Mouse (Mus musculus) MEL (cell line): ENCODE measurements at regions not wholly inside any gene's neighbourhood (a gene's known extent, or its start where the extent isn't known, plus 50 kb on each side); places are given as distances from the start of the nearest gene placed in this dataset.
"Not testable (repeated sequence)": the region's sequence is repeated elsewhere in the genome, so short reads cannot be mapped to it uniquely, and the experiment has no call there.

Experiments
- DNase-seq: peaks from one replicate; pipeline ENCODE4 v3.0.0; 2011; ENCODE audit warnings: low read depth, low spot score
- H3K27ac ChIP-seq: 2 replicates; pipeline ENCODE4 v1.5.1; 2012; ENCODE audit warnings: low read depth, mild to moderate bottlenecking, control low read depth, low read length, moderate library complexity; ENCODE audit not compliant: control insufficient read depth
- H3K27me3 ChIP-seq, 2 experiments: fragments of 150-350 bp in 1 of 2; sonication (generic) in 1 of 2; 2 replicates each; pipeline ENCODE4 v1.6.1; 2012; ENCODE audit warnings: low read length in 2 of 2, mild to moderate bottlenecking in 2 of 2, improper control_type of control experiment in 1 of 2, moderate library complexity in 1 of 2; ENCODE audit not compliant: insufficient read depth in 2 of 2, control insufficient read depth in 1 of 2
- H3K36me3 ChIP-seq, 2 experiments: 2 replicates each; pipeline ENCODE4 v1.6.1; 2012 to 2014; ENCODE audit warnings: low read length in 2 of 2, improper control_type of control experiment in 1 of 2, inconsistent platforms in 1 of 2, mild to moderate bottlenecking in 1 of 2; ENCODE audit not compliant: insufficient read depth in 2 of 2, control insufficient read depth in 1 of 2
- H3K4me1 ChIP-seq, 2 experiments: fragments of 150-350 bp in 1 of 2; sonication (generic) in 1 of 2; 2 replicates each; pipeline ENCODE4 v1.6.1; 2012; ENCODE audit warnings: low read length in 2 of 2, improper control_type of control experiment in 1 of 2, mild to moderate bottlenecking in 1 of 2; ENCODE audit not compliant: insufficient read depth in 2 of 2, control insufficient read depth in 1 of 2
- H3K4me3 ChIP-seq, 2 experiments: fragments of 150-350 bp in 1 of 2; sonication (generic) in 1 of 2; 2 replicates each; pipeline ENCODE4 v1.5.1; 2012; ENCODE audit warnings: low read depth in 2 of 2, low read length in 2 of 2, mild to moderate bottlenecking in 2 of 2, moderate library complexity in 2 of 2, control low read depth in 1 of 2, improper control_type of control experiment in 1 of 2; ENCODE audit not compliant: control insufficient read depth in 1 of 2, insufficient read depth in 1 of 2
- H3K79me2 ChIP-seq: 2 replicates; pipeline ENCODE4 v1.6.1; 2012; ENCODE audit warnings: mild to moderate bottlenecking, low read length, moderate library complexity; ENCODE audit not compliant: control insufficient read depth, poor library complexity, insufficient read depth
- H3K9ac ChIP-seq: 2 replicates; pipeline ENCODE4 v1.6.1; 2012; ENCODE audit warnings: low read depth, mild to moderate bottlenecking, control low read depth, low read length, moderate library complexity; ENCODE audit not compliant: control insufficient read depth, poor library complexity, severe bottlenecking
- H3K9me3 ChIP-seq: fragments of 150-350 bp; sonication (generic); replicated peaks from 2 replicates; pipeline ENCODE4 v1.6.1; 2012; ENCODE audit warnings: mild to moderate bottlenecking, low read length, improper control_type of control experiment, moderate library complexity; ENCODE audit not compliant: insufficient read depth
- CHD1 ChIP-seq: IDR thresholded peaks from 2 replicates; pipeline ENCODE4 v1.6.1; 2012; ENCODE audit warnings: low read depth, mild to moderate bottlenecking, inconsistent platforms, low read length, improper control_type of control experiment
- HCFC1 ChIP-seq: IDR thresholded peaks from 2 replicates; pipeline ENCODE4 v1.6.1; 2012; ENCODE audit warnings: low read depth, mild to moderate bottlenecking, inconsistent platforms, low read length, improper control_type of control experiment, moderate library complexity
- JUND ChIP-seq: IDR thresholded peaks from 2 replicates; pipeline ENCODE4 v1.6.1; 2011; ENCODE audit warnings: low read depth, mild to moderate bottlenecking, improper control_type of control experiment, low read length
- MAZ ChIP-seq: IDR thresholded peaks from 2 replicates; pipeline ENCODE4 v1.6.1; 2012; ENCODE audit warnings: low read depth, mild to moderate bottlenecking, inconsistent platforms, low read length, improper control_type of control experiment
- MXI1 ChIP-seq: IDR thresholded peaks from 2 replicates; pipeline ENCODE4 v1.6.1; 2011; ENCODE audit warnings: mild to moderate bottlenecking, low read depth, low read length, improper control_type of control experiment
- MYB ChIP-seq: IDR thresholded peaks from 2 replicates; pipeline ENCODE4 v1.6.1; 2011; ENCODE audit warnings: mild to moderate bottlenecking, low read depth, low read length, improper control_type of control experiment
- MYC ChIP-seq: IDR thresholded peaks from 2 replicates; pipeline ENCODE4 v1.6.1; 2011; ENCODE audit warnings: low read depth, mild to moderate bottlenecking, low read length, improper control_type of control experiment, moderate library complexity
- NELFE ChIP-seq: IDR thresholded peaks from 2 replicates; pipeline ENCODE4 v1.6.1; 2011; ENCODE audit warnings: low read depth, low read length, improper control_type of control experiment
- NRF1 ChIP-seq: IDR thresholded peaks from 2 replicates; pipeline ENCODE4 v1.6.1; 2014; ENCODE audit warnings: low read depth, mild to moderate bottlenecking, inconsistent platforms, low read length, improper control_type of control experiment, moderate library complexity; ENCODE audit not compliant: poor library complexity, insufficient read depth, severe bottlenecking
- POLR2A ChIP-seq, 2 experiments: IDR thresholded peaks; 2 replicates each; pipeline ENCODE4 v1.6.1; 2011 to 2012; ENCODE audit warnings: low read length in 2 of 2, mild to moderate bottlenecking in 2 of 2, control low read depth in 1 of 2, improper control_type of control experiment in 1 of 2, low read depth in 1 of 2, moderate library complexity in 1 of 2; ENCODE audit not compliant: control insufficient read depth in 1 of 2, insufficient read depth in 1 of 2, poor library complexity in 1 of 2
- POLR2AphosphoS5 ChIP-seq: IDR thresholded peaks from 2 replicates; pipeline ENCODE4 v1.6.1; 2012; ENCODE audit warnings: low read depth, borderline replicate concordance, mild to moderate bottlenecking, inconsistent platforms, low read length, moderate library complexity, mixed read lengths
- RAD21 ChIP-seq: IDR thresholded peaks from 2 replicates; pipeline ENCODE4 v1.6.1; 2011; ENCODE audit warnings: mild to moderate bottlenecking, low read depth, low read length, improper control_type of control experiment
- RCOR1 ChIP-seq: IDR thresholded peaks from 2 replicates; pipeline ENCODE4 v1.6.1; 2012; ENCODE audit warnings: low read depth, mild to moderate bottlenecking, inconsistent platforms, low read length, improper control_type of control experiment
- SIN3A ChIP-seq: IDR thresholded peaks from 2 replicates; pipeline ENCODE4 v1.6.1; 2012; ENCODE audit warnings: low read length, improper control_type of control experiment, inconsistent platforms
- SMC3 ChIP-seq: IDR thresholded peaks from 2 replicates; pipeline ENCODE4 v1.6.1; 2011; ENCODE audit warnings: low read depth, low read length, improper control_type of control experiment
- TAL1 ChIP-seq: IDR thresholded peaks from 2 replicates; pipeline ENCODE4 v1.6.1; 2012; ENCODE audit warnings: mild to moderate bottlenecking, inconsistent platforms, low read length, moderate library complexity, mixed read lengths
- TCF12 ChIP-seq: IDR thresholded peaks from 2 replicates; pipeline ENCODE4 v1.6.1; 2014; ENCODE audit warnings: low read depth, mild to moderate bottlenecking, inconsistent platforms, low read length, improper control_type of control experiment, moderate library complexity
- USF1 ChIP-seq: IDR thresholded peaks from 2 replicates; pipeline ENCODE4 v1.6.1; 2014; ENCODE audit warnings: low read depth, mild to moderate bottlenecking, inconsistent platforms, low read length, improper control_type of control experiment, moderate library complexity
- USF2 ChIP-seq, 2 experiments: IDR thresholded peaks; 2 replicates each; pipeline ENCODE4 v1.6.1; 2011 to 2012; ENCODE audit warnings: improper control_type of control experiment in 2 of 2, low read length in 2 of 2, borderline replicate concordance in 1 of 2, inconsistent platforms in 1 of 2, low read depth in 1 of 2, mild to moderate bottlenecking in 1 of 2; ENCODE audit not compliant: insufficient read depth in 1 of 2

DNA sequence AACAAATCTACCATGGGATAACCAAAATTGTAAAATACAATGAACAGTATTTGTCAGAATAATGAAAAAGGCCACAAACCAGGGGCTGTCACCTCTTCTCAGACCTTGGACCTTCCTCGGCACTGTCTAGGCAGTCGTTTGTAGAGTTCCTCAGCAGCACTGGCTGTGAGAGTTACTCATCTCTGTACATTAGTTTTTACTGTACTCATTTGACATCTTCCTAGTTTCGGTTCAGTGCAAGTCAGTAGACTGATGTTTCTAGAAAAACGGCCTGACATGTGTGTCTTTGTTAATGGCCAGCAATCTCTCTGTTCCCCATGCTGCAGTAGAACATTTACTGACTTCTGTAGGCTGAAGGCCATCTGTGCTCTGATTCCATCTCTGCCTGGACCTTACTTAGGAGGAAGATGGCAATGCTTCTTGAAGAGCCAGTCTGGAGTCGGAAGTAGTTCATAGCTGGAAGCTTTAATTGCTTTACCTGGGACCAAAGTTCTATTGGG is 537.1 kb downstream of the Hace1 start:
- H3K9ac ChIP-seq: no peak overlapping the region
- H3K4me1 ChIP-seq: no peaks in the 10 kb centered on the region
- no peaks in the 10 kb centered on the region for H3K79me2 ChIP-seq
- TF ChIP-seq SIN3A: no peak
- no peak for TF ChIP-seq SMC3
- TF ChIP-seq, all 39 proteins: peak for 0
- no peak for DNase-seq
- Histone ChIP-seq H3K27me3 (no peaks in the 10 kb centered on the region), H3K36me3 (no peaks in the 10 kb centered on the region), H3K4me3 (no peak overlapping the region), H3K27ac (no peak overlapping the region), H3K9me3 (no peaks in the 10 kb centered on the region)

DNA sequence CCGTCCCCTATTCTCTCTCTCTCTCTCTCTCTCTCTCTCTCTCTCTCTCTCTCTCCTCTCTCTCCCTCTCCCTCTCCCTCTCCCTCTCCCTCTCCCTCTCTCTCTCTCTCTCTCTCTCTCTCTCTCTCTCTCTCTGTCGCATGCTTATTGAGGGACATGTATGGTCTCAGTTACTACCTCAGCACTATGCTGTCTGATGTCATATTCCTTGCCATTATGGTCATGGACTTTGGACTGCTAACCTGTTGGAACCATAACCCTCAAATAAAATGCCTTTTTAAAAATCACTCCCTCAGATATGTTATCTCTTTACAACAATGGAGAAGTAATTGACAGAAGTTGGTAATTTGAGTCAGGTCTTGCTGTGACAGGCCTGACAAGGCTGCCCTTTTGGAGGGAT is 544.8 kb downstream of the Hace1 start:
- H3K9ac ChIP-seq, H3K79me2 ChIP-seq, H3K27me3 ChIP-seq, DNase-seq, H3K27ac ChIP-seq, H3K9me3 ChIP-seq, H3K4me1 ChIP-seq, H3K36me3 ChIP-seq, H3K4me3 ChIP-seq: not testable (repeated sequence)

DNA sequence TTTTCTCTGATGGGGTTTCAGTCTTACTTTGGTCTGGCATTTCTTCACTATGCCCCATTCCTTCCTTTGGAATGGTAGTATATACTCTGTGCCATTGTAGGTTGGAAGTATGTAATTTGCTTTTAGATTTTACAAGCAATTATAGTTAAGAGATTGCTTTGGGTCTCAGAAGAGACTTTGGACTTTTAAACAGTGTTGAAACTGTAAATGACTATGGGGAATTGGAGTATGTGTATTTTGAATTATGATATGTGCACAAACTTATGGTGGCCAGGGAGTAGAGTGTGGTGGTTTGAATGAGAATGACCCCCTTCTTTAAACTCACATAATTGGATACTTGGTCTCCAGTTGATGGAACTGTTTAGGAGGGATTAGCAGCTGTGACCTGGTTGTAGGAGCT is 546.2 kb downstream of the Hace1 start:
- H3K9ac ChIP-seq: no peak overlapping the region
- H3K4me3 ChIP-seq: no peak overlapping the region
- no peaks in the 10 kb centered on the region for H3K9me3 ChIP-seq
- no peaks in the 10 kb centered on the region for H3K79me2 ChIP-seq
- no peaks in the 10 kb centered on the region for H3K4me1 ChIP-seq
- no peak for TF ChIP-seq HCFC1
- TF ChIP-seq TCF12: no peak
- no peak for TF ChIP-seq POLR2A (IDR thresholded peaks at IDR 0.05; ENCODE audit: control insufficient read depth in 1 of 2, insufficient read depth in 1 of 2, low read depth in 1 of 2, low read length in 2 of 2, poor library complexity in 1 of 2)
- TF ChIP-seq MXI1: no peak
- TF ChIP-seq JUND: no peak
- TF ChIP-seq TAL1: no peak
- TF ChIP-seq POLR2AphosphoS5: no peak
- TF ChIP-seq RCOR1: no peak
- no peak for TF ChIP-seq USF1
- TF ChIP-seq USF2 (IDR thresholded peaks at IDR 0.05; ENCODE audit: borderline replicate concordance in 1 of 2, insufficient read depth in 1 of 2, low read depth in 1 of 2, low read length in 2 of 2): no peak
- no peak for TF ChIP-seq MYC
- no peak for TF ChIP-seq RAD21
- TF ChIP-seq MYB: no peak
- TF ChIP-seq MAZ: no peak
- TF ChIP-seq NRF1: no peak
- TF ChIP-seq CHD1: no peak
- TF ChIP-seq NELFE: no peak
- TF ChIP-seq, all 39 proteins: peak for 0
- no peak for DNase-seq
- H3K27ac ChIP-seq: no peak overlapping the region
- H3K27me3 ChIP-seq: no peaks in the 10 kb centered on the region
- H3K36me3 ChIP-seq: no peaks in the 10 kb centered on the region
